Mouse (Mus musculus) kidney, adult 2 months (tissue): ENCODE data around the gene Gm13539. TPM values are rescaled to one million over a fixed set of nuclear protein-coding genes. Genes with fewer than 3 reads are reported as not detected.
A peak's percentile ranks its signal among the peaks of the same experiment; 100 is the strongest.

Experiments
- DNase-seq: peaks from one replicate; pipeline ENCODE4 v3.0.0; 2021
- H3K27ac ChIP-seq: fragments of 200-500 bp; 2 replicates; pipeline ENCODE4 v1.5.1; 2012; ENCODE audit warnings: low read depth, low read length, control low read depth, inconsistent platforms; ENCODE audit not compliant: insufficient read depth
- H3K27me3 ChIP-seq: fragments of 200-500 bp; replicated peaks from 2 replicates; pipeline ENCODE4 v1.6.1; 2012; ENCODE audit warnings: mild to moderate bottlenecking, moderate library complexity, low read length, inconsistent platforms; ENCODE audit not compliant: control insufficient read depth, insufficient read depth
- H3K36me3 ChIP-seq: fragments of 200-500 bp; 2 replicates; pipeline ENCODE4 v1.6.1; 2012; ENCODE audit warnings: mild to moderate bottlenecking, moderate library complexity, low read length, inconsistent platforms; ENCODE audit not compliant: control insufficient read depth, insufficient read depth
- H3K4me1 ChIP-seq: fragments of 200-500 bp; 2 replicates; pipeline ENCODE4 v1.6.1; 2011; ENCODE audit warnings: low read length; ENCODE audit not compliant: control insufficient read depth, insufficient read depth
- H3K4me3 ChIP-seq: fragments of 200-500 bp; 2 replicates; pipeline ENCODE4 v1.5.1; 2011; ENCODE audit warnings: mild to moderate bottlenecking, low read depth, low read length, control low read depth; ENCODE audit not compliant: insufficient read depth
- CTCF ChIP-seq: fragments of 200-500 bp; conservative IDR thresholded peaks from 2 replicates; pipeline ENCODE4 v1.5.1; 2011; ENCODE audit warnings: low read depth, mild to moderate bottlenecking, control low read depth, low read length, moderate library complexity, mixed read lengths; ENCODE audit not compliant: insufficient read depth, insufficient read length
- POLR2A ChIP-seq: fragments of 200-500 bp; IDR thresholded peaks from one replicate; pipeline ENCODE4 v1.6.1; 2011; ENCODE audit warnings: low read depth, low read length, control low read depth
- WGBS: fragments of 180-500 bp; shearing (Covaris S2); methylation state at CpG from one replicate; pipeline ENCODE4 v1.1.7; 2018; 5-methylcytosine and 5-hydroxymethylcytosine counted together
- polyA plus RNA-seq: library from polyadenylated mRNA; depleted of rRNA; stranded (reverse); fragments of >200 nt; gene quantifications from 2 replicates; pipeline ENCODE4 v1.2.3, GENCODE M21; 2012

The Gm13539 gene
- polyA plus RNA-seq, 1 experiment: not detected

GRCm38 (mm10) chr2:25767764-25768163 lies 14.3 kb upstream of the Gm13539 start:
- DNase-seq: no peak
- Histone ChIP-seq H3K27me3 (no peaks in the 10 kb centered on the region), H3K36me3 (no peaks in the 10 kb centered on the region), H3K27ac (no peak overlapping the region), H3K4me3 (no peak overlapping the region), H3K4me1 (no peaks in the 10 kb centered on the region)
- TF ChIP-seq CTCF (no peak), POLR2A (no peak)
- WGBS: 86% methylated on average over 4 of the region's 4 CpGs

- 93% methylated on average over 2 of the region's 2 CpGs for WGBS
- Histone ChIP-seq H3K27ac (no peak overlapping the region), H3K36me3 (no peaks in the 10 kb centered on the region), H3K4me1 (no peaks in the 10 kb centered on the region), H3K4me3 (no peak overlapping the region), H3K27me3 (no peaks in the 10 kb centered on the region)
- TF ChIP-seq POLR2A: no peak
- TF ChIP-seq CTCF: no peak
- no peak for DNase-seq
Measured at GRCm38 (mm10) chr2:25773507-25773906, 8.6 kb upstream of the Gm13539 start.

DNA sequence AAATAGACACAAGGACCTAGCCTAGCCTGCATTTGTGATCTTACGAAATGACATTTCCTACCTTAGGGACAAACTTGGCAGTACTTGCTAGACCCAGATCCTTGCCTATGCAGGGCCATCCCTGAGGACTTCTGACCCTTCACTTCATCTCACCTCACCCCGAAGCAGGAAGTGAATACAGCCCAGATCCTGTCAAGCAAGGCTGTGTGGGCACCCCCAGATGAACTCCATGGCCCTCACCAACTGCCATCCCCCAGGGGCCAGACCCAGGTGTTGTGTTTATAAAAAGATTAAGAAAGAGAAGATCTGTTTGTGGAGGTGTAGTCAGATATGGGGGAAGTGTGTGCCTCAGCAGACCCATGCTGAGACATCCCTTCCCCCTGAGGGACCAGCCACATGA lies 7.4 kb upstream of the Gm13539 start:
- H3K27ac ChIP-seq: no peak overlapping the region
- H3K36me3 ChIP-seq: no peaks in the 10 kb centered on the region
- WGBS: 83% methylated on average over 2 of the region's 2 CpGs
- DNase-seq: no peak
- no peak for TF ChIP-seq CTCF
- no peak for TF ChIP-seq POLR2A
- no peak overlapping the region for H3K4me3 ChIP-seq
- no peaks in the 10 kb centered on the region for H3K4me1 ChIP-seq
- H3K27me3 ChIP-seq: no peaks in the 10 kb centered on the region

- Histone ChIP-seq H3K4me3 (no peak overlapping the region), H3K36me3 (no peaks in the 10 kb centered on the region), H3K4me1 (no peaks in the 10 kb centered on the region), H3K27me3 (no peaks in the 10 kb centered on the region), H3K27ac (no peak overlapping the region)
- DNase-seq: peak; percentile 51
- 46% methylated on average over 3 of the region's 3 CpGs for whole genome bisulfite sequencing
- TF ChIP-seq CTCF (no peak), POLR2A (no peak)
Measured at GRCm38 (mm10) chr2:25775991-25776390, 6.1 kb upstream of the Gm13539 start.

GRCm38 (mm10) chr2:25776717-25777116 lies 5.3 kb upstream of the Gm13539 start, which contains the start of gene Lcn11:
Gene Lcn11, plus strand, starts transcription at chr2:25777017.
- H3K4me3 ChIP-seq: no peak within 1 kb of the TSS
- no peak for DNase-seq
- H3K27me3 ChIP-seq: no peaks in the 10 kb centered on the region
- TF ChIP-seq CTCF (no peak), POLR2A (no peak)
- no peaks in the 10 kb centered on the region for H3K36me3 ChIP-seq
- H3K4me1 ChIP-seq: no peaks in the 10 kb centered on the region
- no peak within 1 kb of the TSS for H3K27ac ChIP-seq
- 97% methylated on average over 1 of the region's 1 CpGs for WGBS

GRCm38 (mm10) chr2:25779076-25779475 lies 3.0 kb upstream of the Gm13539 start:
- TF ChIP-seq POLR2A (no peak), CTCF (no peak)
- no peaks in the 10 kb centered on the region for H3K4me1 ChIP-seq
- WGBS: 85% methylated on average over 9 of the region's 9 CpGs
- H3K27me3 ChIP-seq: no peaks in the 10 kb centered on the region
- H3K36me3 ChIP-seq: no peaks in the 10 kb centered on the region
- no peak for DNase-seq
- no peak overlapping the region for H3K4me3 ChIP-seq
- no peak overlapping the region for H3K27ac ChIP-seq

DNA sequence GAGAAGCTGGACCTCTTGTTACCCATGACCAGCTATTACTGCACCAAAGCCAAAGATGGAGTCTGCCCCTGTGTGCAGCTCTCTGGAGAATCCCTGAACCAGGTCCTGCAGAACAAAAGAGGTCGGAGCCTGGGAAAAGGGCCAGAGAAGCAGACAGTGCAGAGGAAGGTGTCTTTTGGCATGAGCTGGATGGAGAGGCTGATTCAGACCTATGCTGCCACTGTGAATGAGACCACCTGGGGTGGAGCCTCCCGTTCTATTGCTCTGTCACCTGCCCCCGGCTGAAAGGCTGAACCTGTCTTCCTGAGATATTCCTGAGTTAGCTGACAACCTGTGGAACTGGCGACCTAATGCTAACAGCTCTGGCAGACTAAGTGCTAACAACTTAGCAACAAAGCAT lies 1.1 kb upstream of the Gm13539 start:
- WGBS: 52% methylated on average over 4 of the region's 4 CpGs
- no peak for DNase-seq
- no peak overlapping the region for H3K4me3 ChIP-seq

GRCm38 (mm10) chr2:25785573-25786322 lies 3.7 kb downstream of the Gm13539 start:
- H3K4me1 ChIP-seq: no peaks in the 10 kb centered on the region
- 76% methylated on average over 5 of the region's 5 CpGs for WGBS
- DNase-seq: no peak
- H3K27ac ChIP-seq: no peak overlapping the region
- H3K36me3 ChIP-seq: no peaks in the 10 kb centered on the region
- TF ChIP-seq POLR2A (no peak), CTCF (no peak)
- no peak overlapping the region for H3K4me3 ChIP-seq
- H3K27me3 ChIP-seq: no peaks in the 10 kb centered on the region

More for the DNA sequence above, 1.1 kb upstream of the Gm13539 start:
- TF ChIP-seq POLR2A (no peak), CTCF (no peak)
- H3K27me3 ChIP-seq: no peaks in the 10 kb centered on the region
- no peaks in the 10 kb centered on the region for H3K36me3 ChIP-seq
- H3K27ac ChIP-seq: no peak overlapping the region
- no peaks in the 10 kb centered on the region for H3K4me1 ChIP-seq
